Mouse (Mus musculus): ENCODE results near the gene Sptlc3. TPM values are rescaled to one million over a fixed set of nuclear protein-coding genes. Genes with fewer than 3 reads are reported as not detected.

Sptlc3 gene
- polyA plus RNA-seq (2012; ENCODE audit: insufficient read depth, insufficient read length, missing spikeins): not detected in 2 replicates

GRCm38 (mm10) chr2:139493836-139494235, at the start of gene Sptlc3:
Gene Sptlc3 (plus strand): TSS chr2:139493913.
- TF ChIP-seq POLR2A (IDR thresholded peaks at IDR 0.05; ENCODE audit: borderline replicate concordance, low read depth, low read length) (no peak), CTCF (IDR thresholded peaks at IDR 0.05; ENCODE audit: low read depth, low read length) (no peak)

GRCm38 (mm10) chr2:139467726-139468125, 26.0 kb upstream of the Sptlc3 start:
- no peak overlapping the region for H3K27ac ChIP-seq (ENCODE audit: insufficient read depth, low read depth, low read length)
- no peak overlapping the region for H3K4me3 ChIP-seq (ENCODE audit: insufficient read depth, low read length)
- TF ChIP-seq POLR2A (IDR thresholded peaks at IDR 0.05; ENCODE audit: borderline replicate concordance, low read depth, low read length): no peak
- TF ChIP-seq CTCF (IDR thresholded peaks at IDR 0.05; ENCODE audit: low read depth, low read length): no peak
- no peaks in the 10 kb centered on the region for H3K4me1 ChIP-seq (ENCODE audit: control insufficient read depth, insufficient read depth, low read length)

More at GRCm38 (mm10) chr2:139493836-139494235, at the start of gene Sptlc3:
- H3K4me1 ChIP-seq (ENCODE audit: control insufficient read depth, insufficient read depth, low read length): no peaks in the 10 kb centered on the region
- H3K4me3 ChIP-seq (ENCODE audit: insufficient read depth, low read length): no peak within 1 kb of the TSS
- no peak within 1 kb of the TSS for H3K27ac ChIP-seq (ENCODE audit: insufficient read depth, low read depth, low read length)

- Histone ChIP-seq H3K4me1 (ENCODE audit: control insufficient read depth, insufficient read depth, low read length) (no peaks in the 10 kb centered on the region), H3K27ac (ENCODE audit: insufficient read depth, low read depth, low read length) (no peak overlapping the region), H3K4me3 (ENCODE audit: insufficient read depth, low read length) (no peak overlapping the region)
- no peak for TF ChIP-seq CTCF (IDR thresholded peaks at IDR 0.05; ENCODE audit: low read depth, low read length)
- no peak for TF ChIP-seq POLR2A (IDR thresholded peaks at IDR 0.05; ENCODE audit: borderline replicate concordance, low read depth, low read length)
These were observed 5.0 kb upstream of the Sptlc3 start for GRCm38 (mm10) chr2:139488708-139489107.

- no peaks in the 10 kb centered on the region for H3K4me1 ChIP-seq (ENCODE audit: control insufficient read depth, insufficient read depth, low read length)
- TF ChIP-seq CTCF (IDR thresholded peaks at IDR 0.05; ENCODE audit: low read depth, low read length): no peak
- no peak for TF ChIP-seq POLR2A (IDR thresholded peaks at IDR 0.05; ENCODE audit: borderline replicate concordance, low read depth, low read length)
- no peak overlapping the region for H3K27ac ChIP-seq (ENCODE audit: insufficient read depth, low read depth, low read length)
- H3K4me3 ChIP-seq (ENCODE audit: insufficient read depth, low read length): no peak overlapping the region
These were observed 916 bp downstream of the Sptlc3 start for GRCm38 (mm10) chr2:139494629-139495028.

GRCm38 (mm10) chr2:139561966-139562505, 68.3 kb downstream of the Sptlc3 start:
- Histone ChIP-seq H3K27ac (ENCODE audit: insufficient read depth, low read depth, low read length) (no peak overlapping the region), H3K4me3 (ENCODE audit: insufficient read depth, low read length) (no peak overlapping the region), H3K4me1 (ENCODE audit: control insufficient read depth, insufficient read depth, low read length) (no peaks in the 10 kb centered on the region)
- TF ChIP-seq CTCF (IDR thresholded peaks at IDR 0.05; ENCODE audit: low read depth, low read length) (no peak), POLR2A (IDR thresholded peaks at IDR 0.05; ENCODE audit: borderline replicate concordance, low read depth, low read length) (no peak)

GRCm38 (mm10) chr2:139579280-139579679, 85.6 kb downstream of the Sptlc3 start:
- H3K27ac ChIP-seq (ENCODE audit: insufficient read depth, low read depth, low read length): no peak overlapping the region
- no peaks in the 10 kb centered on the region for H3K4me1 ChIP-seq (ENCODE audit: control insufficient read depth, insufficient read depth, low read length)
- no peak overlapping the region for H3K4me3 ChIP-seq (ENCODE audit: insufficient read depth, low read length)
- TF ChIP-seq CTCF (IDR thresholded peaks at IDR 0.05; ENCODE audit: low read depth, low read length) (no peak), POLR2A (IDR thresholded peaks at IDR 0.05; ENCODE audit: borderline replicate concordance, low read depth, low read length) (no peak)

- no peak overlapping the region for H3K27ac ChIP-seq (ENCODE audit: insufficient read depth, low read depth, low read length)
- TF ChIP-seq POLR2A (IDR thresholded peaks at IDR 0.05; ENCODE audit: borderline replicate concordance, low read depth, low read length) (no peak), CTCF (IDR thresholded peaks at IDR 0.05; ENCODE audit: low read depth, low read length) (no peak)
- no peaks in the 10 kb centered on the region for H3K4me1 ChIP-seq (ENCODE audit: control insufficient read depth, insufficient read depth, low read length)
- H3K4me3 ChIP-seq (ENCODE audit: insufficient read depth, low read length): no peak overlapping the region
These were observed 89.1 kb downstream of the Sptlc3 start for GRCm38 (mm10) chr2:139582766-139583165.

DNA sequence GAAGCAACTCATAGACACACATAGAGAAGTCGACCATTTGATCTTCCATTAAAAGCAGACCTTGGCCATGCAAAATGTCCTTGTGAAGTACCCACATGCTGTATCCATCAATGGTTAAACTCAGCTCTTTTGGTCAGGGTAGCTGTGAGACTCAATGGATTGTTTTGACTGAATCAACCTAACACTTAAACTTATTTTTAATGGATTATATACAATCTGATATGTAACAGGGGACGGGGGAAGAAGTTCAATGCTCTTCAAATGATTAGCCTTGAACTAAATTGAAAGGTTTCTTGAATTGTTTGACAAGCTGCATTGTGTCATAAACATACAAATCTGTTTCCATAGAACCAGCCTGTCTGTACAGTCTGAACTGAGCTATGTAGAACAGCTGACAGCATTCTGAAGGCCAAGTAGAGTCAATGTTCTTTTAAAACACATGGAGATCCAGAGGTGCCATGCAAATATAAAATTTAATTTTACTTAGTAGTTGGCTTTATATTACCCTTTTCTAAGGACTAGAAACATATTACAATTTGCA, 94.0 kb downstream of the Sptlc3 start:
- no peaks in the 10 kb centered on the region for H3K4me1 ChIP-seq (ENCODE audit: control insufficient read depth, insufficient read depth, low read length)
- no peak for TF ChIP-seq POLR2A (IDR thresholded peaks at IDR 0.05; ENCODE audit: borderline replicate concordance, low read depth, low read length)
- no peak for TF ChIP-seq CTCF (IDR thresholded peaks at IDR 0.05; ENCODE audit: low read depth, low read length)
- no peak overlapping the region for H3K27ac ChIP-seq (ENCODE audit: insufficient read depth, low read depth, low read length)
- no peak overlapping the region for H3K4me3 ChIP-seq (ENCODE audit: insufficient read depth, low read length)

- Histone ChIP-seq H3K27ac (ENCODE audit: insufficient read depth, low read depth, low read length) (no peak overlapping the region), H3K4me1 (ENCODE audit: control insufficient read depth, insufficient read depth, low read length) (no peaks in the 10 kb centered on the region), H3K4me3 (ENCODE audit: insufficient read depth, low read length) (no peak overlapping the region)
- TF ChIP-seq POLR2A (IDR thresholded peaks at IDR 0.05; ENCODE audit: borderline replicate concordance, low read depth, low read length) (no peak), CTCF (IDR thresholded peaks at IDR 0.05; ENCODE audit: low read depth, low read length) (no peak; the same call in none of the 2 replicates)
These were observed 96.2 kb downstream of the Sptlc3 start for GRCm38 (mm10) chr2:139589905-139590304.

DNA sequence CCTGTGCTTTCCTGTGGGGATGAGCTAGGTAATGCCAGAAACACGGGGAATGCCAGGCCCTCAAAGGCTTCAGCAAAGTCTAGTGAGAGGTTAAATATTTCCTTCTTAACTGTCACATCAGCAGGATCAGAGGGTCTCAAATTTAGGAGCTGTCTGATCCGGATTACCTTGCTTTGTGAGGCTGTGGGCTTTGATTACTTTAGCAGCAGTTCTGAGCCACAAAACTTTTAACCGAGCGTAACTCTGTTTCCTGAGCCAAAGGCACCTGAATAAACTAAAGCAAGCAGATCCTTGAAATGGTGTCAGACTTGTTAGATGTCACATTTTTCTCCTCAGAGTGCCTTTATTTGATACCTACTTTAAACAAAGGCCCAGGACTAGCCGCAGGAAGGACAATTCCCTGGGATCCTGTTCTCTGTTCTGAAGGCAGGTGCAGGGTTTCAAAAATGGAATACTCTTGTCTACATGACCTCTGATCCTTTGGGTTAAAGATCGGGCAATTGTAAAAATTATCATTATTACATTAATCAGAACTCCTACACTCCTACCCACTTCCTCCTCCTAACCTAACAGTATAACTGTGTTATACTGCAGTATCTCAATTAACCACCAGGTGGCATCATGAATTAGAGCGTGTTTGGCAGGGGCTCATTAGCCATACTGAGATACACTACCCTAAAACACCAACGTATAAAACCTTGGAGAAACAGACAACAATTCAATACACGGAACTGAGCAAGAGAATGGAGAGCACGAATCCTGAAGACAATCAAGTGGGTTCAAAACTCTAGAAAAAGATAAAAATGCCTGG, 97.4 kb downstream of the Sptlc3 start:
- Histone ChIP-seq H3K4me1 (ENCODE audit: control insufficient read depth, insufficient read depth, low read length) (no peaks in the 10 kb centered on the region), H3K4me3 (ENCODE audit: insufficient read depth, low read length) (no peak overlapping the region), H3K27ac (ENCODE audit: insufficient read depth, low read depth, low read length) (no peak overlapping the region)
- TF ChIP-seq CTCF (IDR thresholded peaks at IDR 0.05; ENCODE audit: low read depth, low read length): no peak
- no peak for TF ChIP-seq POLR2A (IDR thresholded peaks at IDR 0.05; ENCODE audit: borderline replicate concordance, low read depth, low read length)

Measured in bone marrow macrophage, adult 2 months (primary cell).